Mouse (Mus musculus) lung, postnatal 0 days (tissue): ENCODE measurements around the gene Gm14444.
"Not testable (repeated sequence)": the region's sequence is repeated elsewhere in the genome, so short reads cannot be mapped to it uniquely, and the experiment has no call there.

Source experiments
- CTCF ChIP-seq: IDR thresholded peaks from 2 replicates; pipeline ENCODE4 v1.5.1; 2016; ENCODE audit warnings: antibody characterized with exemption, mild to moderate bottlenecking
- EP300 ChIP-seq: IDR thresholded peaks from 2 replicates; pipeline ENCODE4 v1.6.1; 2016; ENCODE audit warnings: antibody characterized with exemption, mild to moderate bottlenecking, control low read depth

- not testable (repeated sequence) for TF ChIP-seq CTCF, EP300
Observed at GRCm38 (mm10) chr2:175010022-175010421, at the start of gene Gm14444.
